Mouse (Mus musculus): ENCODE results near the gene Wwc2.

The Wwc2 gene

GRCm38 (mm10) chr8:47989655-47990385 lies 904 bp downstream of the Wwc2 start:
- no peak for DNase-seq (ENCODE audit: low spot score)

GRCm38 (mm10) chr8:47989211-47989610 lies 1.5 kb downstream of the Wwc2 start:
- DNase-seq (ENCODE audit: low spot score) = no peak

GRCm38 (mm10) chr8:47988111-47988510 lies 2.6 kb downstream of the Wwc2 start:
- DNase-seq (ENCODE audit: low spot score) = no peak

- DNase-seq (ENCODE audit: low spot score) = no peak
Measured at GRCm38 (mm10) chr8:47985644-47986043, 5.1 kb downstream of the Wwc2 start.

- no peak for DNase-seq (ENCODE audit: low spot score)
Measured at GRCm38 (mm10) chr8:47985243-47985642, 5.5 kb downstream of the Wwc2 start.

GRCm38 (mm10) chr8:47981075-47981474 lies 9.6 kb downstream of the Wwc2 start:
- DNase-seq (ENCODE audit: low spot score) = no peak

- DNase-seq (ENCODE audit: low spot score) = no peak
Measured at GRCm38 (mm10) chr8:47979876-47980275, 10.8 kb downstream of the Wwc2 start.

- peak; percentile 69 for DNase-seq (ENCODE audit: low spot score)
Measured at GRCm38 (mm10) chr8:47978755-47979154, 12.0 kb downstream of the Wwc2 start.

GRCm38 (mm10) chr8:47974963-47975314 lies 15.8 kb downstream of the Wwc2 start:
- no peak for DNase-seq (ENCODE audit: low spot score)

GRCm38 (mm10) chr8:47974138-47974962 lies 16.4 kb downstream of the Wwc2 start:
- peak; percentile 71 for DNase-seq (ENCODE audit: low spot score)

- no peak for DNase-seq (ENCODE audit: low spot score)
Measured at GRCm38 (mm10) chr8:47971121-47971520, 19.6 kb downstream of the Wwc2 start.

- no peak for DNase-seq (ENCODE audit: low spot score)
Measured at GRCm38 (mm10) chr8:47970576-47970975, 20.1 kb downstream of the Wwc2 start.

- DNase-seq (ENCODE audit: low spot score) = no peak
Measured at GRCm38 (mm10) chr8:47967045-47967920, 23.4 kb downstream of the Wwc2 start.

- DNase-seq (ENCODE audit: low spot score) = no peak
Measured at GRCm38 (mm10) chr8:47962484-47962883, 28.2 kb downstream of the Wwc2 start.

GRCm38 (mm10) chr8:47962005-47962404 lies 28.7 kb downstream of the Wwc2 start:
- DNase-seq (ENCODE audit: low spot score) = peak; percentile 79

- DNase-seq (ENCODE audit: low spot score) = no peak
Measured at GRCm38 (mm10) chr8:47957560-47957959, 33.2 kb downstream of the Wwc2 start.

GRCm38 (mm10) chr8:47951380-47951932 lies 39.3 kb downstream of the Wwc2 start:
- DNase-seq (ENCODE audit: low spot score) = no peak

GRCm38 (mm10) chr8:47948836-47949235 lies 41.9 kb downstream of the Wwc2 start:
- no peak for DNase-seq (ENCODE audit: low spot score)

GRCm38 (mm10) chr8:47947672-47948618 lies 42.8 kb downstream of the Wwc2 start:
- no peak for DNase-seq (ENCODE audit: low spot score)

GRCm38 (mm10) chr8:47943049-47943448 lies 47.7 kb downstream of the Wwc2 start:
- DNase-seq (ENCODE audit: low spot score) = peak; percentile 60

- DNase-seq (ENCODE audit: low spot score) = peak; percentile 56
Measured at GRCm38 (mm10) chr8:47941028-47941427, 49.7 kb downstream of the Wwc2 start.

All from testis, postnatal 10 days (tissue).